Comparison of ENCODE assay signal across 11 mouse cellular contexts in genomic region chr1:52354041-52354582, GRCm38 (mm10).
DNase-seq lines count a peak whose midpoint lies in the region; ATAC-seq lines count a peak whose summit lies in the region.
"Had no signal": no experiment of that assay in that cellular context is flagged by ENCODE, and none has a peak within 500 bp of the region (broad histone marks: within the 10 kb centered on the region; RNA-seq: fewer than 3 reads in every experiment).

No protein-coding gene starts in this region.

- no peaks in the 10 kb centered on the region for H3K36me3 ChIP-seq in heart, embryonic 13.5 days
- no peaks in the 10 kb centered on the region for H3K36me3 ChIP-seq in hindbrain, embryonic 11.5 days (ENCODE audit: control insufficient read depth, insufficient read depth, low read length)
- H3K36me3 ChIP-seq: embryonic facial prominence, embryonic 13.5 days; limb, embryonic 13.5 days had no signal

- no peaks in the 10 kb centered on the region for H3K9me3 ChIP-seq in heart, embryonic 13.5 days
- no peaks in the 10 kb centered on the region for H3K9me3 ChIP-seq in hindbrain, embryonic 11.5 days (ENCODE audit: control insufficient read depth, low read length)
- H3K9me3 ChIP-seq: embryonic facial prominence, embryonic 13.5 days; limb, embryonic 13.5 days had no signal

- intact Hi-C loops in gastrocnemius, postnatal 36 days (cut with DNase I): no loop called here
- intact Hi-C loops in left cerebral cortex, postnatal 36 days (cut with DNase I): no loop called here

- whole genome bisulfite sequencing in heart, embryonic 13.5 days: 54% methylated on average over 6 of the region's 6 CpGs
- WGBS in hindbrain, embryonic 11.5 days: 88% methylated on average over 6 of the region's 6 CpGs

- H3K4me2 ChIP-seq in heart, embryonic 13.5 days: no peak overlapping the region
- no peak overlapping the region for H3K4me2 ChIP-seq in hindbrain, embryonic 11.5 days (replicated peaks; ENCODE audit: low read depth, low read length)
- H3K4me2 ChIP-seq: embryonic facial prominence, embryonic 13.5 days; limb, embryonic 13.5 days had no signal

- H3K27me3 ChIP-seq in heart, embryonic 13.5 days (replicated peaks): no peaks in the 10 kb centered on the region
- no peaks in the 10 kb centered on the region for H3K27me3 ChIP-seq in hindbrain, embryonic 11.5 days (ENCODE audit: control insufficient read depth, insufficient read depth, low read length)
- H3K27me3 ChIP-seq: CH12.LX; embryonic facial prominence, embryonic 13.5 days; limb, embryonic 13.5 days had no signal

- H3K4me3 ChIP-seq in heart, embryonic 13.5 days: no peak overlapping the region
- H3K4me3 ChIP-seq in hindbrain, embryonic 11.5 days (ENCODE audit: low read depth, low read length): no peak overlapping the region
- H3K4me3 ChIP-seq: embryonic facial prominence, embryonic 13.5 days; limb, embryonic 13.5 days had no signal

- DNase-seq in gastrocnemius, postnatal 10 days: peak; percentile 5
- no peak for DNase-seq in gastrocnemius, postnatal 36 days
- DNase-seq in adrenal gland, adult 18-20 months (ENCODE audit: low spot score in 2 of 2): peak; percentile 64 to 79
- DNase-seq in left cerebral cortex, postnatal 36 days (ENCODE audit: low spot score in 2 of 2): peak; percentile 48 to 50
- peak; percentile 70 for DNase-seq in testis, postnatal 10 days (ENCODE audit: low spot score)
- no peak for DNase-seq in neural tube, embryonic 10.5 days (ENCODE audit: extremely low spot score, low spot score)
- no peak for DNase-seq in hindbrain, embryonic 11.5 days (ENCODE audit: low spot score)

- peak overlapping the region; percentile 41 for H3K27ac ChIP-seq in heart, embryonic 13.5 days (replicated peaks)
- H3K27ac ChIP-seq in hindbrain, embryonic 11.5 days (ENCODE audit: low read depth, low read length): no peak overlapping the region
- H3K27ac ChIP-seq: embryonic facial prominence, embryonic 13.5 days; limb, embryonic 13.5 days had no signal

- H3K9ac ChIP-seq in heart, embryonic 13.5 days: no peak overlapping the region
- no peak overlapping the region for H3K9ac ChIP-seq in hindbrain, embryonic 11.5 days (ENCODE audit: low read depth, low read length)
- H3K9ac ChIP-seq: embryonic facial prominence, embryonic 13.5 days; limb, embryonic 13.5 days had no signal

- peaks cover 4% of the 10 kb centered on the region; the same call in 1 of the 2 replicates for H3K4me1 ChIP-seq in heart, embryonic 13.5 days
- H3K4me1 ChIP-seq in hindbrain, embryonic 11.5 days (replicated peaks; ENCODE audit: control insufficient read depth, insufficient read depth, low read length): no peaks in the 10 kb centered on the region
- H3K4me1 ChIP-seq: embryonic facial prominence, embryonic 13.5 days; limb, embryonic 13.5 days had no signal

- ATAC-seq in heart, embryonic 13.5 days (ENCODE audit: extremely low read depth, insufficient number of reproducible peaks, low FRiP score, low TSS enrichment): peak; percentile 74; the same call in 1 of the 2 replicates
- no peak for ATAC-seq in hindbrain, embryonic 11.5 days (ENCODE audit: low FRiP score)

Comparison
In these comparisons a context has a peak if more than half of its experiments do, and no peak if none do; other contexts are left out.
1. DNase-seq: peak in gastrocnemius, postnatal 10 days (single experiment), adrenal gland, adult 18-20 months (2 of 2), left cerebral cortex, postnatal 36 days (2 of 2) and testis, postnatal 10 days (single experiment); none in gastrocnemius, postnatal 36 days (0 of 2), neural tube, embryonic 10.5 days (single experiment) and hindbrain, embryonic 11.5 days (single experiment).